Mouse (Mus musculus): ENCODE measurements around the gene Adamts12.

The Adamts12 gene

GRCm38 (mm10) chr15:11287780-11288179 lies 223.2 kb downstream of the Adamts12 start:
- DNase-seq (ENCODE audit: low read depth, low spot score) = no peak

- DNase-seq (ENCODE audit: low read depth, low spot score) = no peak
These were observed 227.7 kb downstream of the Adamts12 start for GRCm38 (mm10) chr15:11292246-11292645.

- no peak for DNase-seq (ENCODE audit: low read depth, low spot score)
These were observed 230.4 kb downstream of the Adamts12 start for GRCm38 (mm10) chr15:11295016-11295415.

- DNase-seq (ENCODE audit: low read depth, low spot score) = no peak
These were observed 233.4 kb downstream of the Adamts12 start for GRCm38 (mm10) chr15:11297960-11298359.

GRCm38 (mm10) chr15:11317077-11317476 lies 252.5 kb downstream of the Adamts12 start:
- no peak for DNase-seq (ENCODE audit: low read depth, low spot score)

GRCm38 (mm10) chr15:11320481-11320880 lies 255.9 kb downstream of the Adamts12 start:
- peak; percentile 40 for DNase-seq (ENCODE audit: low read depth, low spot score)

GRCm38 (mm10) chr15:11339467-11340180 lies 275.0 kb downstream of the Adamts12 start:
- no peak for DNase-seq (ENCODE audit: low read depth, low spot score)

GRCm38 (mm10) chr15:11355865-11356264 lies 291.3 kb downstream of the Adamts12 start:
- no peak for DNase-seq (ENCODE audit: low read depth, low spot score)

- no peak for DNase-seq (ENCODE audit: low read depth, low spot score)
These were observed 292.9 kb downstream of the Adamts12 start for GRCm38 (mm10) chr15:11357501-11357900.

GRCm38 (mm10) chr15:11360888-11361287 lies 296.3 kb downstream of the Adamts12 start:
- DNase-seq (ENCODE audit: low read depth, low spot score) = no peak

- no peak for DNase-seq (ENCODE audit: low read depth, low spot score)
These were observed 297.2 kb downstream of the Adamts12 start for GRCm38 (mm10) chr15:11361824-11362223.

- DNase-seq (ENCODE audit: low read depth, low spot score) = no peak
These were observed 299.5 kb downstream of the Adamts12 start for GRCm38 (mm10) chr15:11364112-11364511.

- no peak for DNase-seq (ENCODE audit: low read depth, low spot score)
These were observed 300.2 kb downstream of the Adamts12 start for GRCm38 (mm10) chr15:11364795-11365194.

GRCm38 (mm10) chr15:11369572-11369971 lies 305.0 kb downstream of the Adamts12 start:
- peak; percentile 9 for DNase-seq (ENCODE audit: low read depth, low spot score)

GRCm38 (mm10) chr15:11370477-11371085 lies 306.0 kb downstream of the Adamts12 start:
- no peak for DNase-seq (ENCODE audit: low read depth, low spot score)

- no peak for DNase-seq (ENCODE audit: low read depth, low spot score)
These were observed 315.0 kb downstream of the Adamts12 start for GRCm38 (mm10) chr15:11379431-11380086.

- peak; percentile 48 for DNase-seq (ENCODE audit: low read depth, low spot score)
These were observed 315.5 kb downstream of the Adamts12 start for GRCm38 (mm10) chr15:11380087-11380530.

- no peak for DNase-seq (ENCODE audit: low read depth, low spot score)
These were observed 316.0 kb downstream of the Adamts12 start for GRCm38 (mm10) chr15:11380616-11381015.

GRCm38 (mm10) chr15:11382585-11382984 lies 318.0 kb downstream of the Adamts12 start:
- no peak for DNase-seq (ENCODE audit: low read depth, low spot score)

- no peak for DNase-seq (ENCODE audit: low read depth, low spot score)
These were observed 319.2 kb downstream of the Adamts12 start for GRCm38 (mm10) chr15:11383796-11384195.

- DNase-seq (ENCODE audit: low read depth, low spot score) = no peak
These were observed 328.3 kb downstream of the Adamts12 start for GRCm38 (mm10) chr15:11392903-11393302.

- no peak for DNase-seq (ENCODE audit: low read depth, low spot score)
These were observed 331.8 kb downstream of the Adamts12 start for GRCm38 (mm10) chr15:11396421-11396820.

Measured in A20 (cell line).